Mouse (Mus musculus): ENCODE data around the gene Lhx4. TPM values are rescaled to one million over a fixed set of nuclear protein-coding genes. Genes with fewer than 3 reads are reported as not detected.

Lhx4 gene
- polyA plus RNA-seq, 1 experiment = not detected

DNA sequence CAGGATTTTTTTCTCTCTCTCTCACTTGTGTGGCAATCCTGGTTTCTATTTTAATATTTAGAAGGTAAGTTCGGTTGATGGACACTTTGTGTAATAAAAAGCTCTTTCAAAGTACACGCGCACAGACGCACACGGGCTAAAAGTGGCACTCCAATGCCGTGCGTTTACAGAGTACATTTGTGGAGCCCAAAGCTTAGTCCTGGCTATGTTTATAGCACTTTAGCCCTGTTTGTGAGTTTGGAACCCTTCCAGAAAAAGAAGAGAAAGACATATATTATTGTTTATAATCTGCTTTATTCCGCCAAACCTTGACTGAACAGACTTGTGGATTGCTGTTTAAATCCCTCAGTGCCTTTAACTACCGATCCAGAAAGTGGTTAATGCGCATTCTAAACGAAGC, 58.5 kb downstream of the Lhx4 start:
- Histone ChIP-seq H3K79me3 (ENCODE audit: low read depth) (no peaks in the 10 kb centered on the region), H3ac (ENCODE audit: control insufficient read depth, insufficient read length, low read depth) (no peak overlapping the region), H3K36me3 (ENCODE audit: control insufficient read depth, insufficient read depth) (no peaks in the 10 kb centered on the region), H3K4me3 (ENCODE audit: insufficient read depth, poor library complexity, severe bottlenecking) (no peak overlapping the region), H3K27me3 (ENCODE audit: control insufficient read depth, insufficient read depth, insufficient read length) (no peaks in the 10 kb centered on the region), H3K79me2 (ENCODE audit: control insufficient read depth, insufficient read depth) (no peaks in the 10 kb centered on the region)
- TF ChIP-seq CEBPB (IDR thresholded peaks at IDR 0.05; ENCODE audit: low read depth) = no peak
- no peak for TF ChIP-seq MAX (IDR thresholded peaks at IDR 0.05)
- no peak for TF ChIP-seq MYOG (IDR thresholded peaks at IDR 0.05; ENCODE audit: control insufficient read depth, extremely low read depth, insufficient read length)
- no peak for TF ChIP-seq MYOD1 (IDR thresholded peaks at IDR 0.05; ENCODE audit: control insufficient read depth, insufficient read length, low read depth)
- TF ChIP-seq CTCF (IDR thresholded peaks at IDR 0.05; ENCODE audit: control insufficient read depth, insufficient read depth, insufficient read length) = no peak
- TF ChIP-seq USF1 (IDR thresholded peaks at IDR 0.05; ENCODE audit: low read depth) = no peak
- TF ChIP-seq FOSL1 (IDR thresholded peaks at IDR 0.05; ENCODE audit: insufficient read depth, low read length, poor library complexity, severe bottlenecking) = no peak

DNA sequence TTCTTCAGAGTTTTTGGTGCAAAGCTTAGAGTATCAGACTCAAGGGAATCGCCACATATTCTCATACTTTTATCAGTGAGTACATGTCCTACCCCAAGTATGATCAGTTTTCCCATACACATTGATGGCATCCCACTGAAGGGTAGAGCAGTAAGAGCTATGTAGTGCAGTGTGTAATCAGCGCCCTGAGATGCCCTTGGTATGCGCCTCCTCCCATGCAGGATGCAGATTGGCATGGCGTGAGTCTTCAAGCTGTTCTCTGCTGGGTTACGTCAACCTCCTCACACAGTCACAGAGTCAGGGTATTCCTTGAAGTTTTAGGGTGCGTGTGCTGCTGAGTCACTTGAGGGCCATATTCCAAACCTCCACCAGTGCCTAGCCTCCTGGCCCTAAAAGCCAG, 59.3 kb downstream of the Lhx4 start:
- no peaks in the 10 kb centered on the region for H3K79me2 ChIP-seq (ENCODE audit: control insufficient read depth, insufficient read depth)

GRCm38 (mm10) chr1:155689558-155689957, 61.9 kb downstream of the Lhx4 start:
- no peak for TF ChIP-seq MAX (IDR thresholded peaks at IDR 0.05)
- TF ChIP-seq FOSL1 (IDR thresholded peaks at IDR 0.05; ENCODE audit: insufficient read depth, low read length, poor library complexity, severe bottlenecking) = no peak
- no peak for TF ChIP-seq CEBPB (IDR thresholded peaks at IDR 0.05; ENCODE audit: low read depth)
- no peak for TF ChIP-seq MYOD1 (IDR thresholded peaks at IDR 0.05; ENCODE audit: control insufficient read depth, insufficient read length, low read depth)
- TF ChIP-seq USF1 (IDR thresholded peaks at IDR 0.05; ENCODE audit: low read depth) = no peak
- no peak for TF ChIP-seq CTCF (IDR thresholded peaks at IDR 0.05; ENCODE audit: control insufficient read depth, insufficient read depth, insufficient read length)
- TF ChIP-seq MYOG (IDR thresholded peaks at IDR 0.05; ENCODE audit: control insufficient read depth, extremely low read depth, insufficient read length) = no peak
- Histone ChIP-seq H3K4me3 (ENCODE audit: insufficient read depth, poor library complexity, severe bottlenecking) (no peak overlapping the region), H3ac (ENCODE audit: control insufficient read depth, insufficient read length, low read depth) (no peak overlapping the region), H3K27me3 (ENCODE audit: control insufficient read depth, insufficient read depth, insufficient read length) (no peaks in the 10 kb centered on the region), H3K79me2 (ENCODE audit: control insufficient read depth, insufficient read depth) (no peaks in the 10 kb centered on the region), H3K79me3 (ENCODE audit: low read depth) (no peaks in the 10 kb centered on the region), H3K36me3 (ENCODE audit: control insufficient read depth, insufficient read depth) (no peaks in the 10 kb centered on the region)

More for the DNA sequence above, 59.3 kb downstream of the Lhx4 start:
- H3ac ChIP-seq (ENCODE audit: control insufficient read depth, insufficient read length, low read depth) = no peak overlapping the region
- no peak overlapping the region for H3K4me3 ChIP-seq (ENCODE audit: insufficient read depth, poor library complexity, severe bottlenecking)
- H3K27me3 ChIP-seq (ENCODE audit: control insufficient read depth, insufficient read depth, insufficient read length) = no peaks in the 10 kb centered on the region
- TF ChIP-seq CEBPB (IDR thresholded peaks at IDR 0.05; ENCODE audit: low read depth) (no peak), FOSL1 (IDR thresholded peaks at IDR 0.05; ENCODE audit: insufficient read depth, low read length, poor library complexity, severe bottlenecking) (no peak), CTCF (IDR thresholded peaks at IDR 0.05; ENCODE audit: control insufficient read depth, insufficient read depth, insufficient read length) (no peak), MYOD1 (IDR thresholded peaks at IDR 0.05; ENCODE audit: control insufficient read depth, insufficient read length, low read depth) (no peak), MYOG (IDR thresholded peaks at IDR 0.05; ENCODE audit: control insufficient read depth, extremely low read depth, insufficient read length) (no peak), MAX (IDR thresholded peaks at IDR 0.05) (no peak), USF1 (IDR thresholded peaks at IDR 0.05; ENCODE audit: low read depth) (no peak)
- H3K79me3 ChIP-seq (ENCODE audit: low read depth) = no peaks in the 10 kb centered on the region
- no peaks in the 10 kb centered on the region for H3K36me3 ChIP-seq (ENCODE audit: control insufficient read depth, insufficient read depth)

GRCm38 (mm10) chr1:155689141-155689540, 62.3 kb downstream of the Lhx4 start:
- H3K79me2 ChIP-seq (ENCODE audit: control insufficient read depth, insufficient read depth) = no peaks in the 10 kb centered on the region
- no peaks in the 10 kb centered on the region for H3K79me3 ChIP-seq (ENCODE audit: low read depth)
- no peak overlapping the region for H3K4me3 ChIP-seq (ENCODE audit: insufficient read depth, poor library complexity, severe bottlenecking)
- no peaks in the 10 kb centered on the region for H3K36me3 ChIP-seq (ENCODE audit: control insufficient read depth, insufficient read depth)
- TF ChIP-seq MYOG (IDR thresholded peaks at IDR 0.05; ENCODE audit: control insufficient read depth, extremely low read depth, insufficient read length) (no peak), MAX (IDR thresholded peaks at IDR 0.05) (no peak), USF1 (IDR thresholded peaks at IDR 0.05; ENCODE audit: low read depth) (no peak), CEBPB (IDR thresholded peaks at IDR 0.05; ENCODE audit: low read depth) (no peak), CTCF (IDR thresholded peaks at IDR 0.05; ENCODE audit: control insufficient read depth, insufficient read depth, insufficient read length) (no peak)
- no peaks in the 10 kb centered on the region for H3K27me3 ChIP-seq (ENCODE audit: control insufficient read depth, insufficient read depth, insufficient read length)
- no peak overlapping the region for H3ac ChIP-seq (ENCODE audit: control insufficient read depth, insufficient read length, low read depth)

GRCm38 (mm10) chr1:155686816-155687215, 64.7 kb downstream of the Lhx4 start:
- no peak overlapping the region for H3K4me3 ChIP-seq (ENCODE audit: insufficient read depth, poor library complexity, severe bottlenecking)
- H3K36me3 ChIP-seq (ENCODE audit: control insufficient read depth, insufficient read depth) = no peaks in the 10 kb centered on the region
- no peaks in the 10 kb centered on the region for H3K27me3 ChIP-seq (ENCODE audit: control insufficient read depth, insufficient read depth, insufficient read length)
- H3K79me2 ChIP-seq (ENCODE audit: control insufficient read depth, insufficient read depth) = no peaks in the 10 kb centered on the region
- no peak overlapping the region for H3ac ChIP-seq (ENCODE audit: control insufficient read depth, insufficient read length, low read depth)
- no peaks in the 10 kb centered on the region for H3K79me3 ChIP-seq (ENCODE audit: low read depth)
- no peak for TF ChIP-seq CTCF (IDR thresholded peaks at IDR 0.05; ENCODE audit: control insufficient read depth, insufficient read depth, insufficient read length)
- no peak for TF ChIP-seq CEBPB (IDR thresholded peaks at IDR 0.05; ENCODE audit: low read depth)

DNA sequence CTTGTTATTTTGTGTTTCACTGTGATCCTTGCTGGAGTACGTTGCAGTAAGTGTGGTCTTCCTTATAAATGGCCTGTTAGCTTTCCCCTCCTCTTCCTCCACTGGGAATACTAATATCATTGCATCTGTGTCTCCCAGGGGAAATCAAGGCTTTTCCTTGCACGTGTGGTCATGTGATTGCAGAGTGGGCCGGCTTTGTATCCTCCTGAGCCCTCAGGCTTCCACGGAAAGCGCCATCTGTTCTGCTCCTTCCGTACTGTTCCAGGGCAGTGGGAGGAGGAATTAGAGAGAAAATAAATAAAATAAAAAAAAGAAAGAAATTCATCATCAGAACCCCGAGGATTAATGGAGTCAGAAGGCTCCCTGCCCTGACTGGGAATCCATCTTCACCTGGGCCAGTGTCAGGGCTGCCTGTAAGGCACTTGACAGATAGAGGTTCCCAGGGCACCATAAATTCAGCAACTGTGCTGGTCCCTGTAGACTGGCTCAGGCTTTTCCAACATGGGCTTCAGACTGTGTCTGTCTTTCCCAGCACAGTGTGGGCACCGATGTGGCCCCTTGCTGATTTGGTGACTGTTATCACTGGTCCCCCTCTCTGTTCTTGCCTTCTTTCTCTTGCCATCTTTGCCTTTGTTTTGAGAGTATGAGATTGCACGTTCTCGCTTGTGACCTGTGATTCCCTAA, 70.2 kb downstream of the Lhx4 start:
- no peak overlapping the region for H3K4me3 ChIP-seq (ENCODE audit: insufficient read depth, poor library complexity, severe bottlenecking)
- H3ac ChIP-seq (ENCODE audit: control insufficient read depth, insufficient read length, low read depth) = no peak overlapping the region
- TF ChIP-seq MAX (IDR thresholded peaks at IDR 0.05) (no peak), CEBPB (IDR thresholded peaks at IDR 0.05; ENCODE audit: low read depth) (no peak), USF1 (IDR thresholded peaks at IDR 0.05; ENCODE audit: low read depth) (no peak), MYOG (IDR thresholded peaks at IDR 0.05; ENCODE audit: control insufficient read depth, extremely low read depth, insufficient read length) (no peak), FOSL1 (IDR thresholded peaks at IDR 0.05; ENCODE audit: insufficient read depth, low read length, poor library complexity, severe bottlenecking) (no peak), MYOD1 (IDR thresholded peaks at IDR 0.05; ENCODE audit: control insufficient read depth, insufficient read length, low read depth) (no peak), CTCF (IDR thresholded peaks at IDR 0.05; ENCODE audit: control insufficient read depth, insufficient read depth, insufficient read length) (no peak)
- H3K27me3 ChIP-seq (ENCODE audit: control insufficient read depth, insufficient read depth, insufficient read length) = no peaks in the 10 kb centered on the region
- H3K36me3 ChIP-seq (ENCODE audit: control insufficient read depth, insufficient read depth) = no peaks in the 10 kb centered on the region
- no peaks in the 10 kb centered on the region for H3K79me2 ChIP-seq (ENCODE audit: control insufficient read depth, insufficient read depth)
- no peaks in the 10 kb centered on the region for H3K79me3 ChIP-seq (ENCODE audit: low read depth)
